Mouse (Mus musculus) cerebellum, adult 9-11 months (tissue): ENCODE data around the gene Stmn1.

Experiments used
- DNase-seq: peaks from one replicate; pipeline ENCODE4 v3.0.0; 2022

Stmn1 gene

GRCm38 (mm10) chr4:134517719-134518118 is 49.6 kb downstream of the Stmn1 start:
- DNase-seq = no peak

DNA sequence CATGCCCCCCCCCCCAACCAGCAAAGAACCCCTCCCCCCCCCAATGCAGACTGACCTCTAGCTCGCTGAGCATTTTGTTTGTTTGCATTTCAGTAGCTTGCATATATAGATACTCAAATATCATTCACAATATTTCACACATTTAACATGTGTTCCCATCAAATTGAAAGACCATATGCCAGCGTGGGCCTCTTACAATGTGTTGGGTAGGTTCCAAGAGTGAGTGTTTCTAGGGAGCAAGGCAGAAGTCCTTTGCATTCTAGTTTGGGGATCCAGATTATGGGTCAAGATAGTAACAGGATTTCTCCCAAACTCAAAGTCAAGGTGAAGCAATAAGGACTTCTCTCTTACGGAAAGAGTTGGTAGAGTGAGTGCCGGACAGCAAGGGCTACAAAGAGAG is 50.4 kb downstream of the Stmn1 start:
- no peak for DNase-seq

DNA sequence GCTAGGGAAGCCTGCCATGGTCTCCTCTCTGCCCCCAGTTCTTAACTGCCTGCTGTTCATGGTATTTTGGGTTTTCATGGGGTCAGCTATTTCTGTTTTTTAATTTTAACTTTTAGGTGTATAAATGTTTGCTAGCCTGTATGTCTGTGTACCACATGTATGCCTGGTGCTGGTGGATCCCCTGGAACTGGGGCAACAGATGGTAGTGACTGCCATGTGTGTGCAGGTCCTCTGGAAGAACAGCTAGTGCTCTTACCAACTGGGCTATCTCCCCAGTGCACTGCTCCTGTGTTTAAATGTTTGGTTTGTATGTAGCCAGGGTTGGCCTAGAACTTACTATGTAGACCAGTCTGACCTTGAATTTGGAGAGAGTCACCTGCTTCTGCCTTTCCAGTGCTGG is 51.2 kb downstream of the Stmn1 start:
- no peak for DNase-seq
